Mouse (Mus musculus) liver, adult 2 months (tissue): ENCODE data around the gene Cdkal1. TPM values are rescaled to one million over a fixed set of nuclear protein-coding genes. Genes with fewer than 3 reads are reported as not detected.

Experiments
- DNase-seq: peaks from one replicate; pipeline ENCODE4 v3.0.0-alpha.2; 2011; ENCODE audit warnings: low read depth, low spot score; ENCODE audit errors: extremely low read depth
- H3K27ac ChIP-seq: fragments of 200-500 bp; replicated peaks from 2 replicates; pipeline ENCODE4 v1.5.1; 2012; ENCODE audit warnings: low read depth, mild to moderate bottlenecking, control low read depth, inconsistent platforms, low read length; ENCODE audit not compliant: insufficient read depth
- H3K27me3 ChIP-seq: fragments of 200-500 bp; 2 replicates; pipeline ENCODE4 v1.6.1; 2012; ENCODE audit warnings: mild to moderate bottlenecking, moderate library complexity, low read length, inconsistent platforms; ENCODE audit not compliant: control insufficient read depth, insufficient read depth
- H3K36me3 ChIP-seq: fragments of 200-500 bp; 2 replicates; pipeline ENCODE4 v1.6.1; 2012; ENCODE audit warnings: low read length, inconsistent platforms; ENCODE audit not compliant: control insufficient read depth, insufficient read depth
- H3K4me1 ChIP-seq: fragments of 200-500 bp; 2 replicates; pipeline ENCODE4 v1.6.1; 2011; ENCODE audit warnings: low read length; ENCODE audit not compliant: control insufficient read depth, insufficient read depth
- H3K4me3 ChIP-seq: fragments of 200-500 bp; 2 replicates; pipeline ENCODE4 v1.5.1; 2011; ENCODE audit warnings: low read depth, mild to moderate bottlenecking, control low read depth, low read length, moderate library complexity; ENCODE audit not compliant: insufficient read depth
- H3K79me2 ChIP-seq: fragments of 200-500 bp; 2 replicates; pipeline ENCODE4 v1.6.1; 2012; ENCODE audit warnings: inconsistent platforms, mild to moderate bottlenecking, low read length, moderate library complexity; ENCODE audit not compliant: control insufficient read depth, insufficient read depth
- H3K9ac ChIP-seq: fragments of 200-500 bp; 2 replicates; pipeline ENCODE4 v1.6.1; 2012; ENCODE audit warnings: low read depth, mild to moderate bottlenecking, control low read depth, inconsistent platforms, low read length
- CTCF ChIP-seq: fragments of 200-500 bp; IDR thresholded peaks from 2 replicates; pipeline ENCODE4 v1.5.1; 2011; ENCODE audit warnings: low read depth, low read length, control low read depth
- POLR2A ChIP-seq: fragments of 200-500 bp; IDR thresholded peaks from 2 replicates; pipeline ENCODE4 v1.6.1; 2011; ENCODE audit warnings: low read length, control low read depth; ENCODE audit not compliant: insufficient read depth; ENCODE audit errors: extremely low read depth
- WGBS: fragments of 180-500 bp; shearing (Covaris S2); methylation state at CpG from one replicate; pipeline ENCODE4 v1.1.7; 2018; 5-methylcytosine and 5-hydroxymethylcytosine counted together
- polyA plus RNA-seq: library from polyadenylated mRNA; depleted of rRNA; stranded (reverse); fragments of >200 nt; gene quantifications from 2 replicates; pipeline ENCODE4 v1.2.3, GENCODE M21; 2012
- total RNA-seq: library from RNA; depleted of rRNA; stranded (reverse); fragments of >200 nt; gene quantifications from 2 replicates; pipeline ENCODE4 v1.2.3, GENCODE M21; 2014

Gene Cdkal1
- total and polyA plus RNA-seq, 2 experiments: 1.7 to 13.6 TPM

DNA sequence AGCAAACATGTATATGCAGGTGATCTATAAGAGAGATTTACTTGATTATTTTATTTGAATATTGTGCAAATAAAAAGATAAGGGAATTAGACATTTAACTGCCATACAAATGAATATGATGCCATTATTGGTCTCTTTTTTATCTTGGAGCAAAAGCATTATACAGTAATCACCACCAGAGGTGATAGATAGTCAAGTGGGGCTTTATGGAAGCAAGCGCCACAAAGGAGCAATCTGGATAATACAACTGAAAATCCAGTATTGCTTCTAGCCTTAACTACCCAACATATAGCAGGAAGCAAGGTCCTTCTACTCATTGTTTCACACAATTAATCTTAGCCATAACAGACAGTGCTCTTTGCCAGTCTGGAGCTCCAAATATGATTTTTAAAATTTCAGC, 234.1 kb downstream of the Cdkal1 start:
- Histone ChIP-seq H3K36me3 (no peaks in the 10 kb centered on the region), H3K27me3 (no peaks in the 10 kb centered on the region), H3K27ac (no peak overlapping the region), H3K79me2 (no peaks in the 10 kb centered on the region), H3K4me3 (no peak overlapping the region), H3K4me1 (no peaks in the 10 kb centered on the region), H3K9ac (no peak overlapping the region)
- WGBS: 98% methylated on average over 1 of the region's 1 CpGs
- TF ChIP-seq POLR2A (no peak), CTCF (no peak)
- no peak for DNase-seq

DNA sequence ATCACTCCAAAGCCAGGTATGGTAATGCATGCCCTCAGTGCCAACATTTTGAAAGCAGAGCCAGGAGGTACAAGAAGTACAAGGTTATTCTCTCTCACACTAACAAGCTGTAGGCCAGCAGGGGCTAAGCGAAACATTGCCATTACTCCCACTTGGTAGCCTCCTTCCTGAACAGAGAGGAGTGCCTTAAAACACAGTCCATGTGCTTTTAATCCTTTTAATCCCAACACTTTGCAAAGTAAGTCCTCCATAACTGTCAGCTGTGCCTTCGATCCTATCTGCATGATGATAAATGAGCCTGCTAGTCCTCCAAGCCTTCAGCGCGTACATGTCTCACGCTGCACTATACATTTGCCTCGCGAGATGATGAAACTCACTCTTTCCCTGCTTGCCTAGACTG, 234.6 kb downstream of the Cdkal1 start:
- H3K4me1 ChIP-seq: no peaks in the 10 kb centered on the region
- H3K27me3 ChIP-seq: no peaks in the 10 kb centered on the region
- no peak for DNase-seq
- H3K9ac ChIP-seq: no peak overlapping the region
- H3K27ac ChIP-seq: no peak overlapping the region
- TF ChIP-seq POLR2A: no peak
- no peak for TF ChIP-seq CTCF
- H3K79me2 ChIP-seq: no peaks in the 10 kb centered on the region
- H3K4me3 ChIP-seq: no peak overlapping the region
- WGBS: 94% methylated on average over 7 of the region's 7 CpGs
- no peaks in the 10 kb centered on the region for H3K36me3 ChIP-seq

DNA sequence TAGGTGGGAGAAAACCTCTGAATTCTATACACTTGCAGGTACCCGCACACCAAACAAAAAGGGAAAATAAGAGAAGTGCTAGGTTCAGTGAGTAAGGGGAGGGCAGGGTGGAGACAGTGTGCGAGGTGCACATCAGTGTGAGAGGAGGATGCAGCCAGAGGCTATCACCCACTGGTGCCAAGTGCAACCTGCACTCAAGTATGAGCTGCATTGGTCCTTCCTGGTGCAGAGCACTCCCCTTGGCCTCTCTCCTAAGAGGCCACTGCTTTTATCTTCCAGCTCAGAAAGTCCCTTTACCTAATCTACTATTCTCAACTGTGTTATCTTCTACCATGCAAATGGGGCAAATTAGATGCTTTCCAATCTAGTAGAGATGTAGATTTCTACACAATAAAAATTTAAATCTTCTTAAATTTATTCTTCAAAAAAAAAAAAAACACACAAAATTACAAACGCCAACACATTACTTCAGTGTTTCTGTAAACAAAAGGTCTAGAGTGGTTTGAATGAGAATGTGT, 238.8 kb downstream of the Cdkal1 start:
- Histone ChIP-seq H3K27me3 (no peaks in the 10 kb centered on the region), H3K36me3 (no peaks in the 10 kb centered on the region), H3K9ac (no peak overlapping the region), H3K4me3 (no peak overlapping the region), H3K27ac (no peak overlapping the region), H3K4me1 (no peaks in the 10 kb centered on the region), H3K79me2 (no peaks in the 10 kb centered on the region)
- WGBS: 91% methylated on average over 3 of the region's 3 CpGs
- no peak for DNase-seq
- TF ChIP-seq POLR2A: no peak
- no peak for TF ChIP-seq CTCF

DNA sequence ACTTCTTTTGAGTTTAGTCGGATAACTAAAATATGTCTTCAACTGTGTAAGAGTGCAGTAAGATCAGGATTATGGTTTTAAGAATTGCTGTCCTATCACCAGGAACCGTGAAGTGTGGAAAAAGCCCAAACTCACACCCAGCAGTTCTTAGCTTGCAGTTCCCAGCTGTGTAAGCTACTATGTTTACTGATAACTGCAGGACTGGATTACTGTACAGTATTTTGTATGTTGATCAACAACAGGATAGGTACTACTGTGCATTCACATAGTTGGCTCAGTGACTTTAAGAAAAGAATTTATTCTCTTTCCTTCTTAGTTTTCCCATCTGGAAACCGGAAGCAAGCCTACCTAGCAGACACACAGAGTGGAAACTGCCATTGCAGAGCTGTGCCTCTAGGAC, 239.5 kb downstream of the Cdkal1 start:
- Histone ChIP-seq H3K4me1 (no peaks in the 10 kb centered on the region), H3K4me3 (no peak overlapping the region), H3K79me2 (no peaks in the 10 kb centered on the region), H3K27me3 (no peaks in the 10 kb centered on the region), H3K27ac (no peak overlapping the region), H3K36me3 (no peaks in the 10 kb centered on the region), H3K9ac (no peak overlapping the region)
- no peak for DNase-seq
- 94% methylated on average over 3 of the region's 3 CpGs for WGBS
- no peak for TF ChIP-seq POLR2A
- TF ChIP-seq CTCF: no peak

DNA sequence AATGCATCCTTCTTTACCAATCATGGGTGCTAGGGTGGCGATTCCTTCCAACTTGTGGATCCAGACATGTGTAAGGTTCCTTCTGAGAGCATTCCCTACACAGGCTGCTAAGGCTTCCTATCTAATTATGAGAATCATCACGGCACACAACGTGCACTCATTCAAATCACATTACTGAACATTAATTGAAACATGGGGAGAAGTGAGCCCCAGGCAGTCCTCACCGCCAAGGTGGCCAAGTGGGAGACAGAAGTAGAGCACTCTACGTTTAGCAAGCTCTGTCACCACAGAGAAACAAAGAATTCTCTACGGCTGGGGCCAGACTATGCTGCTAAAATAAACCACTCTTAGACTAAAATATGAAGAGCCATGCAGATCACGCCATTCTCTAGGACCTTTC, 240.4 kb downstream of the Cdkal1 start:
- H3K36me3 ChIP-seq: no peaks in the 10 kb centered on the region
- no peaks in the 10 kb centered on the region for H3K27me3 ChIP-seq
- no peaks in the 10 kb centered on the region for H3K79me2 ChIP-seq
- TF ChIP-seq POLR2A (no peak), CTCF (no peak)
- no peak overlapping the region for H3K4me3 ChIP-seq
- 96% methylated on average over 7 of the region's 7 CpGs for WGBS
- H3K9ac ChIP-seq: no peak overlapping the region
- no peak for DNase-seq
- no peaks in the 10 kb centered on the region for H3K4me1 ChIP-seq
- H3K27ac ChIP-seq: no peak overlapping the region

DNA sequence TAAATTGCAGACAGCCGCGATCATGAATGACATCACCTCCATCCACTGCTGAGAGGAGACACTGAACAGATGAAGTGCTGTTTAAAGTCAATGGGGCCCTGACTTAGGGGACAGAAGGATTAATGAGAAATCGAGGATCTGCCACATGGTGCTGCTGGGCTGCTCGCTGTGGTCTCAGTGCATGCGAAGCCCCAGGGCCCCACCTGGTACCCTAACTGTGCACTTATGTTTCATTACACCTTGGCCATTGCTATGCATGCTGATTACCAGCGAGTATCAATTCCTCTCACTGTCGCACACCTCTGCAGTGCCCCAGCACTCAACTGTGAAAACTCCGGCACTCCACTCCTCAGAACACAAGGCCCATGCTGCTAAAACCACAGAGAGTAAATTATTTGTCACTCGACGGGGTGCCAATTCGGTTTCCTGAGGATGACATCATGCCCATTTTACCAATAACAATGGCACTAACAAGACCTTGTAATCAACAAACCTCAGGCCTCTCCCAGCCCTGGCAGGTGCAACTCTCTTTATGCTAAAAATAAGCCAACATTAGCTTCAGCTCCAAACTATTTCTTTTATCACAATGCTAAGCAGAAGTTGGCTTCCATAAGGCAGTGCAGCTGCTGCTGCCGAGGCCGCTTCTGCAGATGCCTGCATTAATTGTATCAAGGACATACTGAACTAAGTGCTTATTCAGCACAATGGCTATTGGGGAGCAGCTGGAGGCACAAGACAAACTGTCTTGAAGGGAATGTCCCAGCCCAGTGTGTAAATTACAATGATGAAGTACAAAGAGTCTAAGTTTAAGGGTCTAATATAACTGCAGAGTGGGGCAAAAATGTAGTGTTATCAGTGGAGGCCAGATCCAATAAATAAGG, 245.2 kb downstream of the Cdkal1 start:
- no peaks in the 10 kb centered on the region for H3K4me1 ChIP-seq
- no peaks in the 10 kb centered on the region; the same call in 1 of the 2 replicates for H3K79me2 ChIP-seq
- H3K27me3 ChIP-seq: no peaks in the 10 kb centered on the region
- H3K36me3 ChIP-seq: no peaks in the 10 kb centered on the region
- no peak overlapping the region for H3K9ac ChIP-seq
- no peak overlapping the region for H3K4me3 ChIP-seq
- WGBS: 80% methylated on average over 13 of the region's 13 CpGs
- no peak for TF ChIP-seq CTCF
- TF ChIP-seq POLR2A: no peak
- no peak overlapping the region for H3K27ac ChIP-seq
- no peak for DNase-seq
